Mouse (Mus musculus): Measurements from ENCODE around the gene Fam187a. TPM values are rescaled to one million over a fixed set of nuclear protein-coding genes. Genes with fewer than 3 reads are reported as not detected.
A peak's percentile ranks its signal among the peaks of the same experiment; 100 is the strongest.

Fam187a gene
- polyA plus RNA-seq, 1 experiment from 2014 or later = not detected

- Histone ChIP-seq H3K4me3 (no peak overlapping the region), H3K9me3 (replicated peaks) (no peaks in the 10 kb centered on the region), H3K27ac (ENCODE audit: poor library complexity, severe bottlenecking) (no peak overlapping the region), H3K4me1 (replicated peaks) (0 out of 2 replicates have a peak, but pooled peaks cover 3% of the 10 kb centered on the region), H3K27me3 (replicated peaks) (no peaks in the 10 kb centered on the region), H3K36me3 (peaks cover 91% of the 10 kb centered on the region), H3K4me2 (no peak overlapping the region), H3K9ac (no peak overlapping the region)
- 40% methylated on average over 4 of the region's 4 CpGs for WGBS
- no peak for ATAC-seq (ENCODE audit: insufficient number of reproducible peaks, low FRiP score)
These were observed 20.7 kb upstream of the Fam187a start for GRCm38 (mm10) chr11:102864272-102864671.

GRCm38 (mm10) chr11:102874801-102875334 lies 10.1 kb upstream of the Fam187a start:
- Histone ChIP-seq H3K4me3 (no peak overlapping the region), H3K9ac (peak overlapping the region; percentile 28; the same call in 1 of the 2 replicates), H3K4me1 (replicated peaks) (peaks cover 8% of the 10 kb centered on the region), H3K27me3 (replicated peaks) (no peaks in the 10 kb centered on the region), H3K27ac (ENCODE audit: poor library complexity, severe bottlenecking) (no peak overlapping the region), H3K4me2 (no peak overlapping the region), H3K36me3 (peaks cover 62% of the 10 kb centered on the region), H3K9me3 (replicated peaks) (no peaks in the 10 kb centered on the region)
- ATAC-seq (ENCODE audit: insufficient number of reproducible peaks, low FRiP score) = no peak
- 88% methylated on average over 7 of the region's 7 CpGs for WGBS

- Histone ChIP-seq H3K4me3 (no peak overlapping the region), H3K9ac (no peak overlapping the region), H3K4me2 (peak overlapping the region; percentile 87; the same call in 1 of the 2 replicates), H3K36me3 (peaks cover 29% of the 10 kb centered on the region), H3K4me1 (replicated peaks) (peaks cover 25% of the 10 kb centered on the region), H3K9me3 (replicated peaks) (no peaks in the 10 kb centered on the region), H3K27me3 (replicated peaks) (peaks cover 14% of the 10 kb centered on the region), H3K27ac (ENCODE audit: poor library complexity, severe bottlenecking) (no peak overlapping the region)
- 77% methylated on average over 2 of the region's 2 CpGs for WGBS
- ATAC-seq (ENCODE audit: insufficient number of reproducible peaks, low FRiP score) = no peak
These were observed 5.4 kb upstream of the Fam187a start for GRCm38 (mm10) chr11:102879558-102879957.

- peak within 1 kb of the TSS; percentile 89 for H3K4me3 ChIP-seq
- peak within 1 kb of the TSS; percentile 56 for H3K27ac ChIP-seq (ENCODE audit: poor library complexity, severe bottlenecking)
- WGBS = under 1% methylated on average over 62 of the region's 62 CpGs
- peak; percentile 92 for ATAC-seq (ENCODE audit: insufficient number of reproducible peaks, low FRiP score)
- peaks cover 34% of the 10 kb centered on the region for H3K4me1 ChIP-seq (replicated peaks)
- peak within 1 kb of the TSS; percentile 87 for H3K9ac ChIP-seq
- peak within 1 kb of the TSS; percentile 87 for H3K4me2 ChIP-seq
- H3K9me3 ChIP-seq (replicated peaks) = no peaks in the 10 kb centered on the region
- peaks cover 19% of the 10 kb centered on the region for H3K36me3 ChIP-seq
- peaks cover 14% of the 10 kb centered on the region for H3K27me3 ChIP-seq (replicated peaks)
These were observed 4.2 kb upstream of the Fam187a start, which contains the start of the genes Eftud2 and Ccdc103 for GRCm38 (mm10) chr11:102880585-102881313. Gene Eftud2 (minus strand): TSS chr11:102880985. Gene Ccdc103 (plus strand): TSS chr11:102881204.

- Histone ChIP-seq H3K36me3 (peaks cover 12% of the 10 kb centered on the region), H3K9ac (peak overlapping the region; percentile 87), H3K27me3 (replicated peaks) (peaks cover 20% of the 10 kb centered on the region), H3K4me2 (peak overlapping the region; percentile 87), H3K27ac (ENCODE audit: poor library complexity, severe bottlenecking) (no peak overlapping the region), H3K9me3 (replicated peaks) (no peaks in the 10 kb centered on the region), H3K4me1 (replicated peaks) (peaks cover 34% of the 10 kb centered on the region), H3K4me3 (peak overlapping the region; percentile 89)
- 9% methylated on average over 13 of the region's 13 CpGs for WGBS
- peak; percentile 43; the same call in 1 of the 2 replicates for ATAC-seq (ENCODE audit: insufficient number of reproducible peaks, low FRiP score)
These were observed 3.4 kb upstream of the Fam187a start for GRCm38 (mm10) chr11:102881314-102882198.

GRCm38 (mm10) chr11:102887433-102887832 lies 2.5 kb downstream of the Fam187a start:
- no peak overlapping the region for H3K4me2 ChIP-seq
- no peak overlapping the region for H3K9ac ChIP-seq
- no peaks in the 10 kb centered on the region for H3K36me3 ChIP-seq
- ATAC-seq (ENCODE audit: insufficient number of reproducible peaks, low FRiP score) = no peak
- H3K4me1 ChIP-seq (replicated peaks) = peaks cover 17% of the 10 kb centered on the region
- no peak overlapping the region for H3K4me3 ChIP-seq
- H3K27me3 ChIP-seq (replicated peaks) = peaks cover 58% of the 10 kb centered on the region
- H3K27ac ChIP-seq (ENCODE audit: poor library complexity, severe bottlenecking) = no peak overlapping the region
- H3K9me3 ChIP-seq (replicated peaks) = no peaks in the 10 kb centered on the region
- WGBS = 78% methylated on average over 5 of the region's 5 CpGs

- Histone ChIP-seq H3K27me3 (replicated peaks) (peaks cover 55% of the 10 kb centered on the region), H3K4me1 (replicated peaks) (peaks cover 17% of the 10 kb centered on the region), H3K4me3 (no peak overlapping the region), H3K9ac (no peak overlapping the region), H3K27ac (ENCODE audit: poor library complexity, severe bottlenecking) (no peak overlapping the region), H3K36me3 (no peaks in the 10 kb centered on the region), H3K9me3 (replicated peaks) (no peaks in the 10 kb centered on the region), H3K4me2 (no peak overlapping the region)
- no peak for ATAC-seq (ENCODE audit: insufficient number of reproducible peaks, low FRiP score)
- WGBS = 56% methylated on average over 3 of the region's 3 CpGs
These were observed 3.2 kb downstream of the Fam187a start for GRCm38 (mm10) chr11:102888135-102888534.

- Histone ChIP-seq H3K9ac (no peak overlapping the region), H3K27ac (ENCODE audit: poor library complexity, severe bottlenecking) (no peak overlapping the region), H3K4me2 (no peak overlapping the region), H3K36me3 (no peaks in the 10 kb centered on the region), H3K9me3 (replicated peaks) (no peaks in the 10 kb centered on the region), H3K4me1 (replicated peaks) (peaks cover 4% of the 10 kb centered on the region; the same call in 1 of the 2 replicates), H3K4me3 (no peak overlapping the region), H3K27me3 (replicated peaks) (peaks cover 68% of the 10 kb centered on the region)
- no peak for ATAC-seq (ENCODE audit: insufficient number of reproducible peaks, low FRiP score)
- 68% methylated on average over 5 of the region's 5 CpGs for WGBS
These were observed 5.1 kb downstream of the Fam187a start for GRCm38 (mm10) chr11:102890096-102890495.

GRCm38 (mm10) chr11:102893015-102893651 lies 8.2 kb downstream of the Fam187a start:
- Histone ChIP-seq H3K9me3 (replicated peaks) (no peaks in the 10 kb centered on the region), H3K4me1 (replicated peaks) (no peaks in the 10 kb centered on the region; the same call in 1 of the 2 replicates), H3K27ac (ENCODE audit: poor library complexity, severe bottlenecking) (no peak overlapping the region), H3K36me3 (no peaks in the 10 kb centered on the region), H3K27me3 (replicated peaks) (peaks cover 73% of the 10 kb centered on the region), H3K4me2 (peak overlapping the region; percentile 72), H3K4me3 (peak overlapping the region; percentile 44), H3K9ac (peak overlapping the region; percentile 63)
- ATAC-seq (ENCODE audit: insufficient number of reproducible peaks, low FRiP score) = peak; percentile 68
- WGBS = 3% methylated on average over 43 of the region's 43 CpGs

GRCm38 (mm10) chr11:102894716-102895115 lies 9.7 kb downstream of the Fam187a start:
- Histone ChIP-seq H3K27ac (ENCODE audit: poor library complexity, severe bottlenecking) (no peak overlapping the region), H3K36me3 (no peaks in the 10 kb centered on the region), H3K4me2 (no peak overlapping the region), H3K4me1 (replicated peaks) (no peaks in the 10 kb centered on the region; the same call in 1 of the 2 replicates), H3K27me3 (replicated peaks) (peaks cover 72% of the 10 kb centered on the region), H3K9ac (no peak overlapping the region), H3K9me3 (replicated peaks) (no peaks in the 10 kb centered on the region), H3K4me3 (no peak overlapping the region)
- ATAC-seq (ENCODE audit: insufficient number of reproducible peaks, low FRiP score) = no peak
- 87% methylated on average over 4 of the region's 4 CpGs for WGBS
